Mouse (Mus musculus) ovary, adult 2 months (tissue): ENCODE measurements around the gene Plaur. TPM values are rescaled to one million over a fixed set of nuclear protein-coding genes. Genes with fewer than 3 reads are reported as not detected.

ENCODE experiments used
- polyA plus RNA-seq: library from polyadenylated mRNA; depleted of rRNA; stranded (reverse); fragments of >200 nt; gene quantifications from 2 replicates; pipeline ENCODE4 v1.2.3, GENCODE M21; 2012; rRNA removed

Gene Plaur
- 14.4 and 15.2 TPM in 2 replicates for polyA plus RNA-seq

DNA sequence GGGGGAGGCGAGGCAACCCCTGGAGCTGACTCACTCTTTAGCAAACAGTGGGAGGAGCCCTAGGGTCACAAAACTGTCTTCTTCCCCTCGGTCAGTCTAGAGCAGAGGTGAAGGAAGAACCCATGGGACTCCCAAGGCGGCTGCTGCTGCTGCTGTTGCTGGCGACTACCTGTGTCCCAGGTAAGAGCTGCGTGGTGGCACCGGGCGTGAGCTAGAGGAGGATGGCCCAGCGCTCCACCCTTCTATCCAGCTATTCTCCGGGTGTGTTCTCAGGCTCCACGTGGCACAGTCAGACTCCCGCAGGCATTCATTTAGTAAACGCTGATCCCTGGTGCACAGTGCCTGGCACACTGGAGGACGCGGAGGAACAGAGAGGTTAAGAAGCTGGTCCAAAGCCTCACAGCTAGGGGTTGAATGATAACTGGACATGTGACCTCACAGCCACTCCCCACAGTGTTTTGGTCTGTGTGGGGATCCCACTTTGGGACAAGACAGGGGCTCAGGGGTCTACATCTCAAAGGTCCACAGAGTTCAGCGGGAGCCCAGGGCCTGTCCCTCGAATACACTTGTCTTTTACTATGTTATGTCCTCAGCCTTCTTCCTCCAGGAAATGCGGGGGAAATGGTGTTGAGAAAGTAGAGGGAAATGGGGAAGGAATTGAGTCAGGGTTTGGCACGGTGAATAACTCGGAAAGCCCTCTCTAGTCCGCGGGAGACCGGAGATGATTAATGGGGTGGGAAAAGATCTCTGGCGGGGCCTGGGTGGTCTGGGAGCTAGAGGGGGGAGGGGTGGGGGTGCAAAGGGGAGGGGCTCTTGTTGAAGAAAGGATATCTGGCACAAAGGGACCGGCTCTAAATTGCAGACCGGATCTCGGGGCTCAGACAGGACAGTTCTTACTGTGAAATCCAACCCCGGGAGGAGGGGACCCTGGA is at the start of gene Plaur:
Gene Plaur, plus strand, starts transcription at position 97 of the 932 bp plus-strand sequence.

DNA sequence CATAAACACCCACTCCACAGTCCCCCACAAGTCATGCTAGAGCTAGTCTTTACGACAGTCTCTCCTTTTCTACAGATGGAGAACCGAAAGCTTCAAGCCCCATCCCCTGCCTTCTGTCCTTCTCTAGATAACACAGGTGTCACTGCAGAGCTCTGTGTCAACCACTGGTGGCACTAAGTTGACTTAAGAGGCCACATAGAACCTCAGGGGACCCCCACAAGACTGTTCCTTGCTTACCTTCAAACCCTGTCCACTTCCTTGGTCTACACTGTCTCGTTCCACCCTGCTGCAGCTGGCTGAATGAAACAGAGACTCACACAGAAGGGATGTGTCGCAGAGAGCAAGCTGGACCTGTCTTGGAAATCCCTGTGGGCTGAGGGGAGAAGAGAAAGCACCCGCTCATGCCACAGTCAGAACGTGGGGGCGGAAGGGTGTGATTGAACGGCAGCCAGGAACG is 10.4 kb upstream of the Plaur start, which contains the start of gene Irgc1:
Gene Irgc1, minus strand, starts transcription at position 443 of the 457 bp plus-strand sequence.

DNA sequence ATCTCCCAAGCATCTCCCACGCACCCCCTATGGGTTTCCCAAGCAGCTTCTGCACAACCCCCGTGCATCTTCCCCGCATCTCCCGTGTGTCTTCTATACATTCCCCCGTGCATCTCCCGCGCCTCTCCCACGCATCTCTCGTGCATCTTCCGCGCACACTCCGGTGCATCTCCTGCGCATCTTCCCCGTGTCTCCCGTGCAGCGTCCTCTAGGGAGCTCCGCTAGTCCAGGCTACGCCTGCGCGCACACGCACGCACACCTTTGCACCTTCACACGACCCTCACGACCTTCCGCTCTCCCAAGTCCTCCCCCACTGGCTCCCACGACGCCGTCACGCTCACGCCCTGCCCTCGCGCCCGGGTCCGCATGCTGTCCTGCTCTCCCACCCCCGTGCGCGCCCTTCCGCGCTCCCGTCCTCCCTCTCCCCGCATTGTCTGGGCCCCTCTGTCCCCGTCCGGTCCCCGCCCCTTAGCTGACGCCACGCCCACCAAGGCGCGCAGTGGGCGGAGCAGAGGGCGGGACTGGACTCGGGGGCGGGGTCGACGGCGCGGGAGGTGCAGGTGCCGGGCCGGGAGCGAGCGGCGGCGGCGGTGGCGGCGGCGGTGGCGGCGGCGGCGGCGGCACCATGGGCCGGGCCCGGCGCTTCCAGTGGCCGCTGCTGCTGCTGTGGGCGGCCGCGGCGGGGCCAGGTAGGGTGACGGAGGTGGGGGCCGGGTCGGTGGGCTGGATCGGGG is 19.4 kb downstream of the Plaur start, which contains the start of gene Cadm4:
Gene Cadm4, plus strand, starts transcription at position 550 of the 734 bp plus-strand sequence.

DNA sequence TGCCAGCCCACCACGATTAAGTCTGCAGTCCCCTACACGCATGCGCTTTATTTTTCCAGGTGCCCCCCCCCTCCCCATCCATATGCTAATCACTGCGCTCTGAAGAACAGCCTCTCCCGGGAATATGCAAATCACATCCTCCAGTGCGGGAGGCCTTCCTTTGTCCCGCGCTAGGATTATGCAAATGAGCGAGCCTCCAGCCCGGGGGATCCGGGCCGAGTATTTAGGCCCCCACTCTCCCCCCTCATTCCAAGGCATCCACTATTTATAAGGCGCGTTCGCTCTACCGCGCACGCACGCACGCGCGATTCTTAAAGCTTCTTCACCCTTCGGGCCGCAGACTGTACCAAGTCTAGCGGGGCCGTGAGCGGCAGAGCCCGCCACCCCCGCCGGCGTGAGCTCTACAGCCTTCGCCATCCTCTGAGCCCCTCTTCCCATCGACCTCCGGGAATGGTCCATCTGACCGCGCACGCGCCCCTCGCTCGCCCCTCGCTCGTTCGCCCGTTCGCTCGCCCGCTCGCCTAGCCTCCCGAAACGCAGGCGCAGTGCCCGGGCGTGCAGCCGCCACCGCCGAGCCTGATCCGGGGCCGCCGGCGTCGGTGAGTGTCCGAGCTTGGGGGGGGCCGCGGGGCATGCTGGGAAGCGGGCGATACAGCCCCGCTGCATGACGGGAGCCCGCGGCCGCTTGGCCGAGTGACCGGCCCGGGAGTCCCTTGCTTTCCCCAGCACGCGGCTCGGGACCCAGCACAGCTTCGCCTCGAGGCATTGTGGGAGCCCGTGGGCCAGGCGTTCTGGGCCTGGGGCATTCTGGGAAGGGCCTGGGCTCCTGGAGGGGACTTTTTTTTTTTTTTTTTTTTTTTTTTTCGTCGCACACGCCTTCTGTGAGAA is 44.8 kb downstream of the Plaur start, which contains the start of gene Zfp428:
Gene Zfp428, plus strand, starts transcription at position 169 of the 888 bp plus-strand sequence.

DNA sequence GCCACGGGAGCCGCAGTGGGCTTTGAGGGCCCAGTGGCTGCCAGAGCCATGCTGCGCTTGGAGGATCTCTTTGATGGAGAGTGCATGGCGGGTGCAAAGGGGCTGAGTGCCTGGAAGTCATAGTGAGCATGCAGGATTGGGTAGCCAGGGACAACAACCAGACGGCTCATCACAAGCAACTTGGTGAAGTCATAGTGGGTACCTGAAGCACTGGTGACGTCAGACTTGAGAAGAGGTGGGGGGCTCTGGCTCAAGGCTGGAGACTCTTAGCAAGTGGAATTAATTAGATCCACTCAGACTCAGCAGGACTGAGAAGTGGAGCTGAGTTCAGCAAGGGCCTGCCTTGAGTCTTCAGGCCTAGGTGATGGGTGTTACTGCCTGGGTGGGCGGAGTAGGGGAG is 50.1 kb downstream of the Plaur start, which contains the start of gene AC161166.1:
Gene AC161166.1, minus strand, starts transcription at position 101 of the 400 bp plus-strand sequence.

Other genes starting within 250 kb of the Plaur start
- gene Zfp109, start 224.9 kb upstream of the Plaur start, polyA plus RNA-seq, result 1.6 and 2.5 TPM in 2 replicates
- gene Zfp108, start 207.7 kb upstream of the Plaur start, polyA plus RNA-seq, result 2.1 and 2.2 TPM in 2 replicates
- gene Zfp93, start 192.1 kb upstream of the Plaur start, polyA plus RNA-seq, result 1.7 and 2.2 TPM in 2 replicates
- 6.8 and 7.4 TPM in 2 replicates for gene Zfp61, start 161.3 kb upstream of the Plaur start, polyA plus RNA-seq
- gene Zfp94, start 145.8 kb upstream of the Plaur start, polyA plus RNA-seq, result 8.5 and 9.3 TPM in 2 replicates
- 0.52 and 0.53 TPM in 2 replicates for gene Tescl, start 128.5 kb upstream of the Plaur start, polyA plus RNA-seq
- not detected in 2 replicates for gene Lypd5, start 113.3 kb upstream of the Plaur start, polyA plus RNA-seq
- 26.2 and 26.4 TPM in 2 replicates for gene Kcnn4, start 92.2 kb upstream of the Plaur start, polyA plus RNA-seq
- gene Smg9, start 62.9 kb upstream of the Plaur start, polyA plus RNA-seq, result 57.8 and 74.7 TPM in 2 replicates
- gene Irgc1, start 10.2 kb upstream of the Plaur start, polyA plus RNA-seq, result 0.09 and 0.11 TPM in 2 replicates
- gene Cadm4, start 19.5 kb downstream of the Plaur start, polyA plus RNA-seq, result 39.2 and 47.2 TPM in 2 replicates
- gene Zfp428, start 44.5 kb downstream of the Plaur start, polyA plus RNA-seq, result 64.6 and 76.6 TPM in 2 replicates
- gene AC161166.1, start 50.0 kb downstream of the Plaur start, polyA plus RNA-seq, result not detected in 2 replicates
- 21.1 and 23.3 TPM in 2 replicates for gene Irgq, start 68.2 kb downstream of the Plaur start, polyA plus RNA-seq
- gene Pinlyp, start 83.6 kb downstream of the Plaur start, polyA plus RNA-seq, result 7.3 and 9.0 TPM in 2 replicates
- 68.3 and 73.5 TPM in 2 replicates for gene Xrcc1, start 83.8 kb downstream of the Plaur start, polyA plus RNA-seq
- 29.5 and 37.1 TPM in 2 replicates for gene Ethe1, start 125.1 kb downstream of the Plaur start, polyA plus RNA-seq
- 0.87 and 0.89 TPM in 2 replicates for gene Zfp575, start 125.2 kb downstream of the Plaur start, polyA plus RNA-seq
- 2.6 and 3.5 TPM in 2 replicates for gene Phldb3, start 148.3 kb downstream of the Plaur start, polyA plus RNA-seq
- 3.0 and 3.6 TPM in 2 replicates for gene Lypd3, start 174.1 kb downstream of the Plaur start, polyA plus RNA-seq
- not detected in 2 replicates for gene Tex101, start 214.2 kb downstream of the Plaur start, polyA plus RNA-seq
- not detected in 2 replicates for gene BC049730, start 246.8 kb downstream of the Plaur start, polyA plus RNA-seq